ENCODE assay signal across 14 mouse cellular contexts in genomic region chr15:80051782-80052181, GRCm38 (mm10). TPM values are rescaled to one million over a fixed set of nuclear protein-coding genes. Genes with fewer than 3 reads are reported as not detected.
DNase-seq lines count a peak whose midpoint lies in the region; ATAC-seq and TF ChIP-seq lines count a peak whose summit lies in the region.
"Had no signal": no experiment of that assay in that cellular context is flagged by ENCODE, and none has a peak within 500 bp of the region (broad histone marks: within the 10 kb centered on the region; RNA-seq: fewer than 3 reads in every experiment).

No protein-coding gene starts in this region.

- no peaks in the 10 kb centered on the region for H3K36me3 ChIP-seq in kidney, embryonic 15.5 days
- H3K36me3 ChIP-seq in heart, postnatal 0 days (replicated peaks; ENCODE audit: control insufficient read depth, insufficient read depth, low read length) = no peaks in the 10 kb centered on the region
- H3K36me3 ChIP-seq in stomach, postnatal 0 days (ENCODE audit: control insufficient read depth, insufficient read depth, low read length) = no peaks in the 10 kb centered on the region
- H3K36me3 ChIP-seq in hindbrain, embryonic 13.5 days = no peaks in the 10 kb centered on the region

- H3K27ac ChIP-seq in kidney, embryonic 15.5 days = peak overlapping the region; percentile 81
- peak overlapping the region; percentile 82 for H3K27ac ChIP-seq in heart, postnatal 0 days (ENCODE audit: low read depth)
- 0 out of 2 replicates have a peak overlapping the region, but pooled peaks have one; percentile 13 for H3K27ac ChIP-seq in stomach, postnatal 0 days (replicated peaks)
- no peak overlapping the region for H3K27ac ChIP-seq in hindbrain, embryonic 13.5 days
- H3K27ac ChIP-seq: hindbrain, postnatal 0 days had no signal

- 72% methylated on average over 9 of the region's 9 CpGs for WGBS in kidney, embryonic 15.5 days
- 67% methylated on average over 9 of the region's 9 CpGs for WGBS in heart, postnatal 0 days
- WGBS in stomach, postnatal 0 days = 69% methylated on average over 9 of the region's 9 CpGs
- 86% methylated on average over 9 of the region's 9 CpGs for WGBS in hindbrain, embryonic 13.5 days

- no peaks in the 10 kb centered on the region for H3K27me3 ChIP-seq in kidney, embryonic 15.5 days
- H3K27me3 ChIP-seq in heart, postnatal 0 days (ENCODE audit: control insufficient read depth, insufficient read depth, low read length) = no peaks in the 10 kb centered on the region
- H3K27me3 ChIP-seq in stomach, postnatal 0 days (ENCODE audit: control insufficient read depth, insufficient read depth, low read length) = no peaks in the 10 kb centered on the region
- no peaks in the 10 kb centered on the region for H3K27me3 ChIP-seq in hindbrain, embryonic 13.5 days

- no peak for DNase-seq in kidney, postnatal 10 days
- no peak for DNase-seq in heart, postnatal 0 days (ENCODE audit: low spot score)
- DNase-seq in stomach, postnatal 0 days (ENCODE audit: low spot score) = no peak
- DNase-seq in ovary, postnatal 10 days (ENCODE audit: low spot score) = no peak
- DNase-seq: cerebellum, adult 2 months; gastrocnemius, postnatal 36 days; left cerebral cortex, postnatal 4 days; right cerebral cortex, postnatal 14 days had no signal

- TF ChIP-seq EP300 in heart, postnatal 0 days (IDR thresholded peaks at IDR 0.05; ENCODE audit: low read depth) = no peak; the same call in 1 of the 2 replicates
- no peak for TF ChIP-seq EP300 in stomach, postnatal 0 days (optimal IDR thresholded peaks at IDR 0.05)

- no peak overlapping the region for H3K4me3 ChIP-seq in kidney, embryonic 15.5 days (replicated peaks)
- no peak overlapping the region for H3K4me3 ChIP-seq in heart, postnatal 0 days (ENCODE audit: low read depth, low read length)
- H3K4me3 ChIP-seq in stomach, postnatal 0 days (ENCODE audit: low read depth, low read length) = no peak overlapping the region
- no peak overlapping the region for H3K4me3 ChIP-seq in hindbrain, embryonic 13.5 days

- no peak for TF ChIP-seq CTCF in heart, postnatal 0 days (IDR thresholded peaks at IDR 0.05; ENCODE audit: low read depth)
- TF ChIP-seq CTCF in stomach, postnatal 0 days (IDR thresholded peaks at IDR 0.05; ENCODE audit: low read depth) = no peak

- H3K9ac ChIP-seq in kidney, embryonic 15.5 days = no peak overlapping the region
- H3K9ac ChIP-seq in heart, postnatal 0 days (replicated peaks; ENCODE audit: low read depth, low read length) = no peak overlapping the region
- H3K9ac ChIP-seq in stomach, postnatal 0 days (ENCODE audit: low read length) = no peak overlapping the region
- no peak overlapping the region for H3K9ac ChIP-seq in hindbrain, embryonic 13.5 days

- no peak overlapping the region for H3K4me2 ChIP-seq in kidney, embryonic 15.5 days
- no peak overlapping the region for H3K4me2 ChIP-seq in heart, postnatal 0 days (ENCODE audit: low read depth, low read length)
- H3K4me2 ChIP-seq in stomach, postnatal 0 days (replicated peaks; ENCODE audit: low read depth) = no peak overlapping the region
- H3K4me2 ChIP-seq in hindbrain, embryonic 13.5 days = no peak overlapping the region

- H3K9me3 ChIP-seq in kidney, embryonic 15.5 days (replicated peaks) = no peaks in the 10 kb centered on the region
- H3K9me3 ChIP-seq in heart, postnatal 0 days (replicated peaks; ENCODE audit: control insufficient read depth, low read length) = no peaks in the 10 kb centered on the region
- H3K9me3 ChIP-seq in stomach, postnatal 0 days (ENCODE audit: control insufficient read depth, low read length) = no peaks in the 10 kb centered on the region
- H3K9me3 ChIP-seq in hindbrain, embryonic 13.5 days = no peaks in the 10 kb centered on the region

- H3K4me1 ChIP-seq in kidney, embryonic 15.5 days = peaks cover 33% of the 10 kb centered on the region
- H3K4me1 ChIP-seq in heart, postnatal 0 days (ENCODE audit: control insufficient read depth, insufficient read depth) = peaks cover 34% of the 10 kb centered on the region
- no peaks in the 10 kb centered on the region for H3K4me1 ChIP-seq in stomach, postnatal 0 days (replicated peaks; ENCODE audit: control insufficient read depth, insufficient read depth)
- H3K4me1 ChIP-seq in hindbrain, embryonic 13.5 days (replicated peaks) = peaks cover 9% of the 10 kb centered on the region; the same call in 1 of the 2 replicates

- ATAC-seq in kidney, embryonic 15.5 days (replicated peaks; ENCODE audit: low FRiP score) = peak; percentile 37; the same call in 1 of the 2 replicates
- peak; percentile 36 for ATAC-seq in activated CD4-positive, CD25-positive, alpha-beta regulatory T cell, adult 4 months
- ATAC-seq in heart, postnatal 0 days (ENCODE audit: insufficient read depth, low read depth) = peak; percentile 6; the same call in 1 of the 2 replicates
- no peak for ATAC-seq in stomach, postnatal 0 days (ENCODE audit: low FRiP score, low TSS enrichment)
- no peak for ATAC-seq in hindbrain, embryonic 13.5 days (ENCODE audit: low FRiP score)
- ATAC-seq: forebrain, embryonic 14.5 days; hindbrain, postnatal 0 days had no signal

RNA-seq across cellular contexts. Expression of gene Pdgfb, which starts 37.0 kb away (rescaled TPM):
- polyA plus RNA-seq in kidney, embryonic 15.5 days (2015; fragmentation: Nextera tagmentation; extraction: Ambion mirVana) = 3.8 and 5.1 TPM in 2 replicates
- 1 to 10 TPM in 1 of 2 experiments, under 1 TPM in 1; 0.68 to 1.1 TPM for polyA plus RNA-seq in activated CD4-positive, CD25-positive, alpha-beta regulatory T cell, adult 4 months (2017; shearing (Covaris generic))
- total RNA-seq in heart, postnatal 0 days (2014; rRNA removed; ENCODE audit: low replicate concordance) = 32.2 and 33.7 TPM in 2 replicates
- 3.3 and 3.5 TPM in 2 replicates for polyA plus RNA-seq in heart, postnatal 0 days (2015; fragmentation: Nextera tagmentation; extraction: Ambion mirVana)
- 3.1 and 3.6 TPM in 2 replicates for polyA plus RNA-seq in stomach, postnatal 0 days (2015; fragmentation: Nextera tagmentation; extraction: Ambion mirVana)
- 2.4 and 2.8 TPM in 2 replicates for polyA plus RNA-seq in hindbrain, embryonic 13.5 days (2015; fragmentation: Nextera tagmentation; extraction: Ambion mirVana)

RNA-seq across cellular contexts. Expression of gene Syngr1, which starts 39.4 kb away (rescaled TPM):
- polyA plus RNA-seq in kidney, embryonic 15.5 days (2015; fragmentation: Nextera tagmentation; extraction: Ambion mirVana) = 10.9 and 11.2 TPM in 2 replicates
- 1 to 10 TPM in 1 of 2 experiments, not detected in 1; 1.4 TPM for polyA plus RNA-seq in activated CD4-positive, CD25-positive, alpha-beta regulatory T cell, adult 4 months (2017; shearing (Covaris generic))
- total RNA-seq in heart, postnatal 0 days (2014; rRNA removed; ENCODE audit: low replicate concordance) = 104 and 144 TPM in 2 replicates
- polyA plus RNA-seq in heart, postnatal 0 days (2015; fragmentation: Nextera tagmentation; extraction: Ambion mirVana) = 140 and 150 TPM in 2 replicates
- 53.7 TPM in 2 replicates for polyA plus RNA-seq in stomach, postnatal 0 days (2015; fragmentation: Nextera tagmentation; extraction: Ambion mirVana)
- polyA plus RNA-seq in hindbrain, embryonic 13.5 days (2015; fragmentation: Nextera tagmentation; extraction: Ambion mirVana) = 27.9 and 28.3 TPM in 2 replicates
- total RNA-seq: monocyte, adult 5-6 weeks had no signal

RNA-seq across cellular contexts. Expression of gene Rpl3, which starts 39.9 kb away (rescaled TPM):
- 1,112 and 1,115 TPM in 2 replicates for polyA plus RNA-seq in kidney, embryonic 15.5 days (2015; fragmentation: Nextera tagmentation; extraction: Ambion mirVana)
- polyA plus RNA-seq in activated CD4-positive, CD25-positive, alpha-beta regulatory T cell, adult 4 months (2017; shearing (Covaris generic)) = 1,000 to 10,000 TPM; 4,172 to 4,641 TPM
- total RNA-seq in heart, postnatal 0 days (2014; rRNA removed; ENCODE audit: low replicate concordance) = 763 and 766 TPM in 2 replicates
- polyA plus RNA-seq in heart, postnatal 0 days (2015; fragmentation: Nextera tagmentation; extraction: Ambion mirVana) = 480 and 487 TPM in 2 replicates
- 706 and 736 TPM in 2 replicates for polyA plus RNA-seq in stomach, postnatal 0 days (2015; fragmentation: Nextera tagmentation; extraction: Ambion mirVana)
- polyA plus RNA-seq in hindbrain, embryonic 13.5 days (2015; fragmentation: Nextera tagmentation; extraction: Ambion mirVana) = 613 and 622 TPM in 2 replicates

Comparison
In these comparisons a context has a peak if more than half of its experiments do, and no peak if none do; other contexts are left out.
1. ATAC-seq: peak in kidney, embryonic 15.5 days (single experiment), activated CD4-positive, CD25-positive, alpha-beta regulatory T cell, adult 4 months (single experiment) and heart, postnatal 0 days (single experiment); none in stomach, postnatal 0 days (single experiment) and hindbrain, embryonic 13.5 days (single experiment).